Mouse (Mus musculus) left cerebral cortex, postnatal 4 days (tissue): ENCODE data around the gene Ankrd36. TPM values are rescaled to one million over a fixed set of nuclear protein-coding genes. Genes with fewer than 3 reads are reported as not detected.

ENCODE experiments used
- DNase-seq: peaks from one replicate; pipeline ENCODE4 v3.0.0-alpha.2; 2022
- intact Hi-C: fragments of 180-260 bp; cut with DNase I; formaldehyde crosslinking; loops from one replicate; pipeline ENCODE4 v1.15.1; 2025
- total RNA-seq, 2 experiments: library from RNA; stranded (reverse); gene quantifications; 2 replicates each; pipeline ENCODE4 v1.2.3; 2021

Ankrd36 gene
- total RNA-seq, 2 experiments from 2014 or later = not detected

DNA sequence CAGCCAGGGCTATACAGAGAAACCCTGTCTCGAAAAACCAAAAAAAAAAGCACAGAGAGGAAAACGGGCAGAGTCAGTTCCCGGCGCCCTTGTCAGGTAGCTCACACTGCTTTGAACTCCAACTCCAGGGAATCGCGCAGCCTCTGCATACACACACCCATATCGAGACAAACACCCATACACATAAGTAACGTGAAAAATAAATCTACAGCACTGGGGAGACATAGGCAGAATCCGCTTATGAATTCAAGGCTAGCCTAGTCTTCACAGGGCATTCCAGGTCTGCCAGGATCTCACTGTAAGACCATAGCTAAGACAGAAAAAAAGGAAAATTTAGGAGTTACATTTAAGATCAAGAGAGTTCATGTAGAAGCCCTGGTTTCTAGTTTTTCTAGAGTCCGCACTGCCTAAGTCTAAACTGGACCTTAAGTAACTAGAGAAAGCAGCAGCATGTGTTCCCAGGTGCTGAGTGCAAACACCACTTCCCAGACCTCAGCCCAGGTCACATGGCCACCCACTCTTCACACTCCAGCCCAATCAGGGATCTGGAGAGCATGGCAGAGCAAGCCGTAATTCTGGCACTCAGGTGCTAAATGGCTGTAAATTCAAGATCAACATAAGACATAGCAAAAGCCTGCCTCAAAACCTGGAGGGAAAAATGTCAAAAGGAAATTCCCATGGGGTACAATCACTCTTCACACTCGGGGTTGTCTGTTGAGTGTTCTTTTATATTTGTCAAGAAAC is 149.3 kb downstream of the Ankrd36 start:
- DNase-seq = no peak
- intact Hi-C loops = no loop called here

GRCm38 (mm10) chr11:5729582-5729981 is 160.1 kb downstream of the Ankrd36 start:
- no peak for DNase-seq
- intact Hi-C loops = no loop called here

- intact Hi-C loops = no loop called here
- DNase-seq = peak; percentile 41
Observed at GRCm38 (mm10) chr11:5732401-5732800, 162.9 kb downstream of the Ankrd36 start.

GRCm38 (mm10) chr11:5734323-5734722 is 164.8 kb downstream of the Ankrd36 start:
- intact Hi-C loops = no loop called here
- DNase-seq = no peak

DNA sequence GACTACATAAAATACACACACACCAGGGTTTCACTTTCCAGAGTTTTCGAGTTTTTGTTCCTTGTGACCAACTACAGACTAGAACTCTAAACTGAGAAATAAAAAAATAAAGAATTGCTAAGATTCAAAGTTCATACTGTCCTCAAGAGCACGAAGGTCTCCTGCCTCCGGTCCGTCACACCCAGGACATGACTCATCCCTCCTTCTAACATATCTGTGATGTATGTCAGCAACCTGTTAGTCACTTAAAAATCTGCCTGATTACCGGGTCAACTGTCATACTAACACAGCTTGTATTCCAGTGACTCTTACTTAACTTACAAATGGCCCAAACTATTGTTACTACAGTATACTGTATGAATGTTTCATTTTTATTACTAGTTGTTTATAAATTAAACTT is 167.7 kb downstream of the Ankrd36 start:
- DNase-seq = no peak
- intact Hi-C loops = no loop called here

Other genes with a start within 250 kb of the Ankrd36 start
- 10 to 100 TPM; 17.6 to 21.0 TPM for gene Znrf3, start 124.8 kb upstream of the Ankrd36 start, total RNA-seq
- gene Xbp1, start 49.0 kb upstream of the Ankrd36 start, total RNA-seq = 100 to 1,000 TPM in 1 of 2 experiments, 10 to 100 TPM in 1; 91.7 to 110 TPM
- gene Ccdc117, start 27.5 kb upstream of the Ankrd36 start, total RNA-seq = 10 to 100 TPM; 10.9 TPM
- 10 to 100 TPM; 90.3 to 93.2 TPM for gene Mrps24, start 146.0 kb downstream of the Ankrd36 start, total RNA-seq
- gene Urgcp, start 192.7 kb downstream of the Ankrd36 start, total RNA-seq = 10 to 100 TPM; 41.5 to 52.4 TPM
- gene Dbnl, start 218.8 kb downstream of the Ankrd36 start, total RNA-seq = 10 to 100 TPM; 89.8 to 92.4 TPM
- gene Pgam2, start 234.0 kb downstream of the Ankrd36 start, total RNA-seq = 1 to 10 TPM; 1.6 TPM